Mouse (Mus musculus) heart, postnatal 0 days (tissue): Measurements from ENCODE around the gene Gm5416. TPM values are rescaled to one million over a fixed set of nuclear protein-coding genes. Genes with fewer than 3 reads are reported as not detected.
"Not testable (repeated sequence)": the region's sequence is repeated elsewhere in the genome, so short reads cannot be mapped to it uniquely, and the experiment has no call there.

Source experiments
- ATAC-seq: fragments of 200-750 bp; cut with Nextera tagmentation; 2 replicates; pipeline ENCODE4 v1.8.0; 2017; ENCODE audit warnings: low read depth, moderate number of reproducible peaks, moderate library complexity; ENCODE audit not compliant: insufficient read depth
- DNase-seq: peaks from one replicate; pipeline ENCODE4 v3.0.0-alpha.2; 2016; ENCODE audit warnings: low spot score
- H3K27ac ChIP-seq: fragments of 300-500 bp; sonication (generic); 2 replicates; pipeline ENCODE4 v1.5.1; 2014; ENCODE audit warnings: low read depth, mild to moderate bottlenecking
- H3K27me3 ChIP-seq: fragments of 300-500 bp; sonication (generic); 2 replicates; pipeline ENCODE4 v1.6.1; 2014; ENCODE audit warnings: low read length, mixed read lengths; ENCODE audit not compliant: control insufficient read depth, insufficient read depth
- H3K36me3 ChIP-seq: fragments of 300-500 bp; sonication (generic); replicated peaks from 2 replicates; pipeline ENCODE4 v1.6.1; 2014; ENCODE audit warnings: low read length, mixed read lengths; ENCODE audit not compliant: control insufficient read depth, insufficient read depth
- H3K4me1 ChIP-seq: fragments of 300-500 bp; sonication (generic); 2 replicates; pipeline ENCODE4 v1.6.1; 2014; ENCODE audit warnings: antibody characterized with exemption; ENCODE audit not compliant: control insufficient read depth, insufficient read depth
- H3K4me2 ChIP-seq: fragments of 300-500 bp; sonication (generic); 2 replicates; pipeline ENCODE4 v1.6.1; 2014; ENCODE audit warnings: low read depth, mild to moderate bottlenecking, low read length, moderate library complexity
- H3K4me3 ChIP-seq: fragments of 300-500 bp; sonication (generic); 2 replicates; pipeline ENCODE4 v1.5.1; 2014; ENCODE audit warnings: low read depth, low read length
- H3K9ac ChIP-seq: fragments of 300-500 bp; sonication (generic); replicated peaks from 2 replicates; pipeline ENCODE4 v1.6.1; 2014; ENCODE audit warnings: low read depth, low read length, mixed read lengths
- H3K9me3 ChIP-seq: fragments of 300-500 bp; sonication (generic); replicated peaks from 2 replicates; pipeline ENCODE4 v1.6.1; 2016; ENCODE audit warnings: low read length; ENCODE audit not compliant: control insufficient read depth
- CTCF ChIP-seq: IDR thresholded peaks from 2 replicates; pipeline ENCODE4 v1.5.1; 2016; ENCODE audit warnings: antibody characterized with exemption, control low read depth, low read depth
- EP300 ChIP-seq: IDR thresholded peaks from 2 replicates; pipeline ENCODE4 v1.6.1; 2016; ENCODE audit warnings: antibody characterized with exemption, low read depth
- WGBS: fragments of 180-500 bp; shearing (Covaris S2); extraction: QIAGEN DNeasy Blood & Tissue Kit; methylation state at CpG from one replicate; pipeline ENCODE4 v1.1.7; 2014; 5-methylcytosine and 5-hydroxymethylcytosine counted together
- polyA plus RNA-seq: library from polyadenylated mRNA; unstranded; fragments of >200 nt; fragmentation: Nextera tagmentation; extraction: Ambion mirVana; gene quantifications from 2 replicates; pipeline ENCODE4 v1.2.1, GENCODE M21; 2015
- total RNA-seq: library from RNA; depleted of rRNA; stranded (reverse); fragments of >200 nt; gene quantifications from 2 replicates; pipeline ENCODE4 v1.2.3, GENCODE M21; 2014; ENCODE audit warnings: low replicate concordance; rRNA removed

Gm5416 gene
- total RNA-seq (not detected in 2 replicates), polyA plus RNA-seq (0.89 TPM in 2 replicates)

- no peak for ATAC-seq
These were observed at the start of gene Gm5416 for GRCm38 (mm10) chr16:36209967-36210453. Gene Gm5416 (plus strand): TSS chr16:36210403.

GRCm38 (mm10) chr16:36167841-36168240, 42.4 kb upstream of the Gm5416 start:
- not testable (repeated sequence) for H3K4me1 ChIP-seq, H3K9me3 ChIP-seq, DNase-seq, ATAC-seq, H3K36me3 ChIP-seq, H3K27me3 ChIP-seq, H3K27ac ChIP-seq, H3K4me3 ChIP-seq, H3K9ac ChIP-seq, H3K4me2 ChIP-seq
- WGBS: 85% methylated on average over 9 of the region's 10 CpGs

More at GRCm38 (mm10) chr16:36209967-36210453, at the start of gene Gm5416:
- H3K27ac ChIP-seq: no peak within 1 kb of the TSS
- TF ChIP-seq CTCF: no peak
- TF ChIP-seq EP300: no peak
- no peak for DNase-seq
- H3K9ac ChIP-seq: no peak within 1 kb of the TSS
- H3K27me3 ChIP-seq: no peaks in the 10 kb centered on the region
- no peaks in the 10 kb centered on the region for H3K4me1 ChIP-seq
- no peak within 1 kb of the TSS for H3K4me2 ChIP-seq
- WGBS: 62% methylated on average over 2 of the region's 2 CpGs
- no peak within 1 kb of the TSS for H3K4me3 ChIP-seq
- no peaks in the 10 kb centered on the region for H3K36me3 ChIP-seq
- H3K9me3 ChIP-seq: no peaks in the 10 kb centered on the region

- no peak for ATAC-seq
- H3K9me3 ChIP-seq: no peaks in the 10 kb centered on the region
- no peak for TF ChIP-seq EP300
- no peak for TF ChIP-seq CTCF
- H3K4me1 ChIP-seq: no peaks in the 10 kb centered on the region
- no peaks in the 10 kb centered on the region for H3K27me3 ChIP-seq
- DNase-seq: no peak
- H3K36me3 ChIP-seq: no peaks in the 10 kb centered on the region
- H3K4me2 ChIP-seq: no peak overlapping the region
- no peak overlapping the region for H3K27ac ChIP-seq
- no peak overlapping the region for H3K9ac ChIP-seq
- no peak overlapping the region for H3K4me3 ChIP-seq
These were observed 34.1 kb upstream of the Gm5416 start for GRCm38 (mm10) chr16:36176108-36176507.

GRCm38 (mm10) chr16:36179910-36180309, 30.3 kb upstream of the Gm5416 start:
- Histone ChIP-seq H3K4me3 (no peak overlapping the region), H3K4me2 (no peak overlapping the region), H3K9ac (no peak overlapping the region), H3K9me3 (no peaks in the 10 kb centered on the region), H3K4me1 (no peaks in the 10 kb centered on the region), H3K27ac (no peak overlapping the region), H3K36me3 (no peaks in the 10 kb centered on the region), H3K27me3 (no peaks in the 10 kb centered on the region)
- WGBS: 69% methylated on average over 2 of the region's 2 CpGs
- ATAC-seq: no peak
- TF ChIP-seq EP300 (no peak), CTCF (no peak)
- DNase-seq: no peak

- H3K9ac ChIP-seq, DNase-seq: not testable (repeated sequence)
- 73% methylated on average over 4 of the region's 4 CpGs for WGBS
These were observed 26.3 kb upstream of the Gm5416 start, which contains the start of gene Gm5483 for GRCm38 (mm10) chr16:36183912-36184311. Gene Gm5483 (plus strand): TSS chr16:36184212.

GRCm38 (mm10) chr16:36199226-36199625, 11.0 kb upstream of the Gm5416 start:
- TF ChIP-seq CTCF (no peak), EP300 (no peak)
- Histone ChIP-seq H3K27me3 (no peaks in the 10 kb centered on the region), H3K9ac (no peak overlapping the region), H3K9me3 (no peaks in the 10 kb centered on the region), H3K27ac (no peak overlapping the region), H3K4me2 (no peak overlapping the region), H3K4me1 (no peaks in the 10 kb centered on the region), H3K4me3 (no peak overlapping the region), H3K36me3 (no peaks in the 10 kb centered on the region)
- WGBS: 50% methylated on average over 19 of the region's 19 CpGs
- DNase-seq (no peak), ATAC-seq (no peak)

More at GRCm38 (mm10) chr16:36183912-36184311, 26.3 kb upstream of the Gm5416 start, which contains the start of gene Gm5483:
- H3K4me1 ChIP-seq, H3K36me3 ChIP-seq, H3K4me2 ChIP-seq, H3K4me3 ChIP-seq, H3K27ac ChIP-seq, ATAC-seq, H3K27me3 ChIP-seq, H3K9me3 ChIP-seq: not testable (repeated sequence)
